In the genomic region with DNA sequence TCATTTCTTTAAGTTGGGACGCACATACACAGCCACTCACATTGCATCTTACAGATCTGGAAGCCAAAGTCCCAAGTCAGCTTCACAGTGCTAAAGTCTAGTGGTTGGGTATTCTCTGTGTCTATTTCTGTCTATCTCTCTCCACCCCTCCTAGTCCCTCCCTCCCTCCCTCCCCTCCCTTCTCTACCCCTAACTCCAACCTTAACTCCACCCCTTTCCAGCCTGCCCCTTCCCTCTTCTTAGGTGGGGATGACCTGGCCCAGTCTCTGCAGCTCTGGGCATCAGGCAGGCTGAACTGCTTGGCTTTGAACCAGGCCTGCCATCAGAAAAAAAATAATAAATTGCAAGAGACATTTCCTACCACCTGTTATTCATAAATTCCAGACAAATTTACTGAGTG, we compare ENCODE assay signal across 22 mouse cellular contexts.
A peak's percentile ranks its signal among the peaks of the same experiment; 100 is the strongest.
DNase-seq lines count a peak whose midpoint lies in the region; ATAC-seq lines count a peak whose summit lies in the region.
"Had no signal": no experiment of that assay in that cellular context is flagged by ENCODE, and none has a peak within 500 bp of the region (broad histone marks: within the 10 kb centered on the region; RNA-seq: fewer than 3 reads in every experiment).

No protein-coding gene starts in this region.

- DNase-seq in hindbrain, embryonic 10.5 days (ENCODE audit: low spot score): no peak
- no peak for DNase-seq in hindbrain, embryonic 11.5 days (ENCODE audit: low spot score)
- no peak for DNase-seq in neural tube, embryonic 10.5 days (ENCODE audit: extremely low spot score, low spot score)
- DNase-seq in hindbrain, embryonic 14.5 days (ENCODE audit: low spot score): no peak
- DNase-seq in gastrocnemius, postnatal 14 days: no peak
- no peak for DNase-seq in cerebellum, adult 11 months
- DNase-seq: adrenal gland, postnatal 10 days; cerebellum, adult 11-12 months; cerebellum, adult 9-10 months; cerebellum, postnatal 25 days; gastrocnemius, postnatal 10 days; heart, adult 2 months; heart, postnatal 14 days had no signal

- intact Hi-C loops in gastrocnemius, postnatal 14 days (cut with DNase I; ENCODE audit: low total_unique reads): no loop called here

- H3K9me3 ChIP-seq in hindbrain, embryonic 10.5 days: no peaks in the 10 kb centered on the region
- H3K9me3 ChIP-seq in hindbrain, embryonic 11.5 days (ENCODE audit: control insufficient read depth, low read length): no peaks in the 10 kb centered on the region
- no peaks in the 10 kb centered on the region for H3K9me3 ChIP-seq in neural tube, embryonic 12.5 days
- H3K9me3 ChIP-seq in hindbrain, embryonic 14.5 days (ENCODE audit: control insufficient read depth, low read length): no peaks in the 10 kb centered on the region
- H3K9me3 ChIP-seq in forebrain, embryonic 15.5 days: no peaks in the 10 kb centered on the region
- H3K9me3 ChIP-seq: forebrain, embryonic 10.5 days; heart, embryonic 15.5 days had no signal

- H3K27me3 ChIP-seq in hindbrain, embryonic 10.5 days (ENCODE audit: insufficient read depth, poor library complexity, severe bottlenecking): peaks cover 56% of the 10 kb centered on the region
- H3K27me3 ChIP-seq in hindbrain, embryonic 11.5 days (ENCODE audit: control insufficient read depth, insufficient read depth, low read length): peaks cover 3% of the 10 kb centered on the region
- H3K27me3 ChIP-seq in neural tube, embryonic 12.5 days (replicated peaks): peaks cover 8% of the 10 kb centered on the region; the same call in 1 of the 2 replicates
- H3K27me3 ChIP-seq in hindbrain, embryonic 14.5 days (ENCODE audit: control insufficient read depth, insufficient read depth, low read length): peaks cover 13% of the 10 kb centered on the region
- peaks cover 37% of the 10 kb centered on the region for H3K27me3 ChIP-seq in forebrain, embryonic 15.5 days

- no peak overlapping the region for H3K4me2 ChIP-seq in hindbrain, embryonic 11.5 days (replicated peaks; ENCODE audit: low read depth, low read length)
- peak overlapping the region; percentile 53 for H3K4me2 ChIP-seq in neural tube, embryonic 12.5 days (replicated peaks)
- H3K4me2 ChIP-seq in hindbrain, embryonic 14.5 days (replicated peaks): peak overlapping the region; percentile 52; the same call in 1 of the 2 replicates
- H3K4me2 ChIP-seq in forebrain, embryonic 15.5 days (replicated peaks): no peak overlapping the region
- H3K4me2 ChIP-seq: heart, embryonic 11.5 days; heart, embryonic 15.5 days had no signal

- no peak overlapping the region for H3K9ac ChIP-seq in hindbrain, embryonic 11.5 days (ENCODE audit: low read depth, low read length)
- H3K9ac ChIP-seq in neural tube, embryonic 12.5 days: no peak overlapping the region
- no peak overlapping the region for H3K9ac ChIP-seq in hindbrain, embryonic 14.5 days
- H3K9ac ChIP-seq in forebrain, embryonic 15.5 days (replicated peaks): no peak overlapping the region
- H3K9ac ChIP-seq: heart, embryonic 15.5 days had no signal

- WGBS in hindbrain, embryonic 10.5 days: 88% methylated on average over 1 of the region's 1 CpGs
- 88% methylated on average over 1 of the region's 1 CpGs for WGBS in hindbrain, embryonic 11.5 days
- WGBS in neural tube, embryonic 12.5 days: 90% methylated on average over 1 of the region's 1 CpGs
- 83% methylated on average over 1 of the region's 1 CpGs for WGBS in hindbrain, embryonic 14.5 days
- 80% methylated on average over 1 of the region's 1 CpGs for WGBS in forebrain, embryonic 15.5 days

- H3K27ac ChIP-seq in hindbrain, embryonic 10.5 days: peak overlapping the region; percentile 87; the same call in 1 of the 2 replicates
- no peak overlapping the region for H3K27ac ChIP-seq in hindbrain, embryonic 11.5 days (ENCODE audit: low read depth, low read length)
- no peak overlapping the region for H3K27ac ChIP-seq in neural tube, embryonic 12.5 days
- no peak overlapping the region for H3K27ac ChIP-seq in hindbrain, embryonic 14.5 days
- no peak overlapping the region for H3K27ac ChIP-seq in forebrain, embryonic 15.5 days (replicated peaks)
- H3K27ac ChIP-seq: forebrain, embryonic 10.5 days; heart, adult 2 months; heart, embryonic 15.5 days had no signal

- H3K4me3 ChIP-seq in hindbrain, embryonic 10.5 days: peak overlapping the region; percentile 46; the same call in 1 of the 2 replicates
- H3K4me3 ChIP-seq in hindbrain, embryonic 11.5 days (ENCODE audit: low read depth, low read length): no peak overlapping the region
- H3K4me3 ChIP-seq in neural tube, embryonic 12.5 days: no peak overlapping the region
- no peak overlapping the region for H3K4me3 ChIP-seq in hindbrain, embryonic 14.5 days (replicated peaks; ENCODE audit: low read length)
- H3K4me3 ChIP-seq in forebrain, embryonic 15.5 days: no peak overlapping the region
- H3K4me3 ChIP-seq: erythroblast, embryonic 14.5 days; forebrain, embryonic 10.5 days; heart, adult 2 months; heart, embryonic 15.5 days had no signal

- H3K4me1 ChIP-seq in hindbrain, embryonic 10.5 days (replicated peaks): peaks cover 62% of the 10 kb centered on the region
- H3K4me1 ChIP-seq in hindbrain, embryonic 11.5 days (replicated peaks; ENCODE audit: control insufficient read depth, insufficient read depth, low read length): peaks cover 11% of the 10 kb centered on the region; the same call in 1 of the 2 replicates
- H3K4me1 ChIP-seq in neural tube, embryonic 12.5 days: peaks cover 38% of the 10 kb centered on the region
- peaks cover 31% of the 10 kb centered on the region for H3K4me1 ChIP-seq in hindbrain, embryonic 14.5 days (replicated peaks; ENCODE audit: control insufficient read depth, insufficient read depth, low read length)
- H3K4me1 ChIP-seq in forebrain, embryonic 15.5 days: peaks cover 26% of the 10 kb centered on the region

- no peak for ATAC-seq in hindbrain, embryonic 11.5 days (ENCODE audit: low FRiP score)
- no peak for ATAC-seq in neural tube, embryonic 12.5 days (ENCODE audit: low FRiP score, low read depth)
- no peak for ATAC-seq in hindbrain, embryonic 14.5 days (ENCODE audit: low FRiP score)
- no peak for ATAC-seq in forebrain, embryonic 15.5 days (replicated peaks)
- ATAC-seq: forebrain, embryonic 14.5 days; inflammation-experienced regulatory T-cells, adult 6 months; intestine, postnatal 0 days had no signal

- no peaks in the 10 kb centered on the region for H3K36me3 ChIP-seq in hindbrain, embryonic 10.5 days
- no peaks in the 10 kb centered on the region for H3K36me3 ChIP-seq in hindbrain, embryonic 11.5 days (ENCODE audit: control insufficient read depth, insufficient read depth, low read length)
- H3K36me3 ChIP-seq in neural tube, embryonic 12.5 days: no peaks in the 10 kb centered on the region
- no peaks in the 10 kb centered on the region for H3K36me3 ChIP-seq in hindbrain, embryonic 14.5 days (replicated peaks; ENCODE audit: control insufficient read depth, insufficient read depth)
- H3K36me3 ChIP-seq in forebrain, embryonic 15.5 days: no peaks in the 10 kb centered on the region
- H3K36me3 ChIP-seq: forebrain, embryonic 10.5 days; heart, embryonic 15.5 days had no signal

Comparison
In these comparisons a context has a peak if more than half of its experiments do, and no peak if none do; other contexts are left out.
1. H3K4me2 ChIP-seq: peak in neural tube, embryonic 12.5 days (single experiment) and hindbrain, embryonic 14.5 days (single experiment); none in hindbrain, embryonic 11.5 days (single experiment) and forebrain, embryonic 15.5 days (single experiment).